Mouse (Mus musculus) 3134 (cell line): ENCODE results near the gene Sds.

ENCODE experiments used
- DNase-seq: peaks from one replicate; pipeline ENCODE4 v3.0.0-alpha.2; 2011; ENCODE audit warnings: low spot score; ENCODE audit not compliant: insufficient read length; ENCODE audit errors: extremely low read depth

The Sds gene

DNA sequence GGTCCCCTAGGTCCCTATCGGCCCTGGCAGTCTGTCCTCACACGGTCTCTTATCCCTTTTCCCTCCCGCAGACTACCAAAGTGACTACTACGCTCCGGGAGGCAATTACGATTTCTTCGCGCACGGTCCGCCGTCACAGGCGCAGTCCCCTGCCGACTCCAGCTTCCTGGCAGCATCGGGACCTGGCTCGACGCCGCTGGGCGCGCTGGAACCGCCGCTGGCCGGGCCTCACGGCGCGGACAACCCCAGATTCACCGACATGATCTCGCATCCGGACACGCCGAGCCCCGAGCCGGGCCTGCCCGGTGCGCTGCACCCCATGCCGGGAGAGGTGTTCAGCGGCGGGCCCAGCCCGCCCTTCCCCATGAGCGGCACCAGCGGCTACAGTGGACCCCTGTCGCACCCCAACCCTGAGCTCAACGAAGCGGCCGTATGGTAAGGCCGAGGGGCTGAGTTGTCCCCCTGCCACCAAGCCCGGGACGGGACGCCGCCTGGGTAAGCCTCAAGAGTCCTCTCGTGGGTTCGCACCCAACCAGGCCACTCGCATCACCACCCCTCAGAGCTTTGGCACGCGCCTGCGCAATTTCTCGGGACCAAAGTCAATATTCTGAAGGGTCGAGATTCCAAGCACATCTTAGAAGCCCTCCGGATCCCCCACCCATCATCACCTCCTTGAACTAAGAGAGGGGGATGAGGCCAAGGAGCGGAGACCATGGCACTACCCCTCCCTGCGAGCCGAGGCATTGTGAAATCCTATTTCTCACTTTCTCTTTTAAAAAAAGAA lies 36.2 kb upstream of the Sds start:
- DNase-seq, result no peak

DNA sequence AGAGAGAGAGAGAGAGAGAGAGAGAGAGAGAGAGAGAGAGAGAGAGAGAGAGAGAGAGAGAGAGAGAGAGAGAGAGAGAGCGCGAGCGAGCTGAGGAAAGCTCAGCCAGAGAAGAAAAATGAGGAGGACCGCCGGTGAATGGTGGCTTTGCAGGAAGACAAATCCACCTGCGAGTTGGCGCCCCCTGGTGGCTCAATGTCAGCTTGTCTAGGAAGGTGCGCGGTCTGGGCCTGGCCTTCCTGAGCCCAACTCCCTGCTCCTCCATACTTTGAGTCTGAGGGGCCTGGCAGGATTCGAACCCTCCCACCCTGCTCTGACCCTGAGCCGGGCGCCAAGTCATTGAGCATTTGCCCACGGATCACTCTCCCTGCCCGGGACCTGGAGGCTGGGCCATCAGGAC lies 35.6 kb upstream of the Sds start:
- peak; percentile 56 for DNase-seq

DNA sequence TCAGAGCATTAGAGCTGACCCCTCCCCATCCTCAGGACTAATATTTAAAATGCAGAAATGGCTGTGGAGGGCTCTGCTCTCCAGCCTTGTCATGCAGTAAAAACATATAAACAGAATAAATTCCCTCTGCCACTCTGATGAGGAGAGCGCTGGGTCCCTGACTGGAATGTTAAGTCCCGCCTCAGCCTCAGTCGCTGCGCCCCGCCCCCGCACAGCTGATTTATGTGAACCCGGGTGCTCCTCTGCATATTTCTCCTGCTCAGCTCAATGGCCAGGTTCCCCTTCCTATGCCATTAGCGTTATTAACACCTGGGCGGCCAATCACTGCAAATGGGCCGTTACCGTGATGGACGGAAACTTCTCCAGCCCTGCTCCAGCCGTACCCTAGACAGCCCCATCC lies 29.0 kb upstream of the Sds start:
- no peak for DNase-seq

GRCm38 (mm10) chr5:120454756-120455337 lies 21.5 kb upstream of the Sds start:
- no peak for DNase-seq

GRCm38 (mm10) chr5:120456253-120456652 lies 20.1 kb upstream of the Sds start:
- DNase-seq, result no peak

DNA sequence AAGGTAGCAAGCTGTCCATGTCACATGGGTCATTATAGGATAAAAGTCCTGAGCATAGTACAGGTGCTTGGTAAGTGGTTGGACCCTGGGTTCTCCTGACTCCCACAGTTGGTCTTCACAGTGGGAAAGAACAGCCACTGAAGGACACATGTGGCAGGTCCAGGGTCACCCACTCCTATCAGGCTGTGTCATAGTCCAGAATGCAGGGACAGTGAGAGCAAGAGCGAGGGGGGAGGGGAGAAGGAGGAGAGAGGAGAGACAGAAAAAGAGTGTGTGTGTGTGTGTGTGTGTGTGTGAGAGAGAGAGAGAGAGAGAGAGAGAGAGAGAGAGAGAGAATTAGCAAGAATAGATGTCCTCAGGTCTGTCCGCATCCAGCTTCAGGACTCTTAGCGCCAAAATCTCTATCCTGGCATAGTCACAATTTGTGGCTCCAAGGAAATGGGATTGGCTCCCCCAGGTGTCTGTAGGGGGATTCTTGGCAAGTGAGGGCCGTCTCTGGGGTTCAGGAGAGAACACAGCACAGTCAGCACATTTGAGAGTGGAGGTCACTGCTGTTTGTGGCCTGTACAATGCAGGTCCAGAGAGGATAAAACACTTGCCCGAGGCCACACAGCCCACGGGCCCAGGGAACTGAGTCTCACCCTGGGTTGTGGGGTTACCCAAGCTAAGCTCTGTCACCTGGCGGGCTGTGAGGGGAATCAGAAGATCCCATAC lies 19.3 kb upstream of the Sds start:
- no peak for DNase-seq

- peak; percentile 44 for DNase-seq
These were observed 18.7 kb upstream of the Sds start for GRCm38 (mm10) chr5:120457628-120458027.

- no peak for DNase-seq
These were observed 17.2 kb upstream of the Sds start for GRCm38 (mm10) chr5:120459133-120459532.

- no peak for DNase-seq
These were observed 14.4 kb upstream of the Sds start for GRCm38 (mm10) chr5:120461902-120462301.

DNA sequence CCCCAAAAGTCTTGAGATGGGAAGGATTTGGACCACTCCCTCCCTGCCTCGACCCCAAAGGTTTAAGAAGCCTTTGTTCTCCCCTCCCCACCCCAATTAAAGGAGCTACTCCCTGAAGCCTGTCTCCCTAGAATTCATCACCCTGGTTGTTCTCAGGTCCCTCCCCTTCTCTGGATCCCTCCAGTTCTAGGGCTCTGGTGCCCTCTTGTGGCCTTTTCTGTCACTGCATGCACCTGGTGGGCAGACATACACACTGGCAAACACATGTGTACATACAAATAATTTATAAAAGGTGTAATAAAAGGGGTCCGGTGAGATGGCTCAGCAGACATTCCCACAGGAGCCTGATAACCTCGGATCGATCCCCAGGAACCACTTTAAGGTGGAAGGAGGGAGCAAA lies 12.0 kb upstream of the Sds start:
- DNase-seq, result no peak

GRCm38 (mm10) chr5:120465062-120465461 lies 11.3 kb upstream of the Sds start:
- no peak for DNase-seq

GRCm38 (mm10) chr5:120465860-120466259 lies 10.5 kb upstream of the Sds start:
- no peak for DNase-seq

- DNase-seq, result peak; percentile 33
These were observed 9.3 kb upstream of the Sds start for GRCm38 (mm10) chr5:120467026-120467425.

DNA sequence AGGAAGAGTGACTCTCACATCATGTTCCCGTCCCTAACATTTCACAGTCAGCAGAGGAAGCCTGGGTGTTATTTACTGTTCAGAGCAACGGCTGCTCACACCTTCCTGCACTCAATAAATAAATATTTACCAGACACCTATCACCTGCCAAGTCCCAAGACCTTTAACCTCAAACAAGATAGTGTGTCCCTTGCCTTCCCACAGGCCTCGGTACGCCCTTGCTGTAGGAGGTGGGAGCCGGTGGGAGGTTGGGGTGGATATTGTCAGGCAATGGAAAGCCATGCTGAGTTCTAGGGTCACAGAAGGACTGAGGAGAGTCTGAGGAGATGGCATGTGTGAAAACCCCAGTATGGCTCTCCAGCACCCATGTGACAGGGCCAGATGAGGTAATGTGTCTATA lies 8.0 kb upstream of the Sds start:
- DNase-seq, result no peak

DNA sequence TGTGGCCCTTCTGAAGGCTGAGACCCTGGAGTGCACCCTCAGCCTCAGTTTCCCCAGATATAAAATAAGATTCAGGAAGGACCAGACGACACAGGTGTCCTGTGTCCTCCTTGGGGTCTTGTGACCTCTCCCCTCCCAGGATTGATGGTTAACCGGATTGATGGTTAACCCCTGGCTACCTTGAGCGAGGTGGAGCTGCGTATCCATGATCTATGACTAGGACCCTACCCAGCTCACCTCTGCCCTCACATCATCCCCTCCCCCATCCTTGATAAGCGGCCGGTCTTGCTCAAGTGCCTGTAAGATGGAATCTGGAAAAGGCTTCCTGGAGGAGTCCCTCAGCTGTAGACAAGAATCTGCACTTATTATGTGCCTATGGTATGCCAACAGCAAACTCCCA lies 7.5 kb upstream of the Sds start:
- no peak for DNase-seq

DNA sequence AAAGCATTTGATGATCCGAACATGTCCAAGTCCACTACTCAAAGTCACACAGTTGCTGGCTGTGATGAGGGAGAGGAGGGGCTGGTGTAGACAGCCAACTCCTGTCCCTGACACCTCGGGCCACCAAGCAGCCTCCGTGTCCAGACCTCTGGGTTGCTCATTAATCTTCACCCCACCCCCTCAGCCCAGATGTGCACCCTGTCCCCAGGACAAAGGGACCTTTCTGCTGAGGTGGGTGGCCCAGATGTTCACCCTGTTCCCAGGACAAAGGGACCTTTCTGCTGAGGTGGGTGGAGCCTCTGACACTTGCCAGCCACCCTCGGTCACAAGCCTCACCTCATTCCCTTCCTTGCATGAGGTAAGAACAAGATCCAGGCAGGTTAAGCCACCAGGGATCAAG lies 4.8 kb upstream of the Sds start:
- no peak for DNase-seq

DNA sequence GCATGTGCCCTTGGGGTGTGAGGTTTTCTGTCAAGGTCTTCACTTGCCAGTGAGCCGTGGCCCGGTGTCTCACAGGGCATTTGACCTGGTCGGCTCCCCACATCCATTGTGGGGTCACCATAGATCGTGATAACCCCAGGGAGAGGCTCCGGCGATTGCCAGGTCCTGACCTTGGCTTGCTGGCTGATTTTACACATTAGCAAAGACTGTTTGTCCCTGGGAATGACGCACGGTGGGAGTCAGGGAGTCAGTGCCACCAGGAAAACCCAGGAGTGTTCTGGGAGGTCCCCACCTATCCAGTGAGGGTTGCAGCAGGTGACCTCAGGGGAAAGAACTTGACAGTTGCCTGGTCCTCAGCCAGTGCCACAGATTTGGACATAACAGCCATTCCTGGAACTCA lies 3.6 kb upstream of the Sds start, which contains the start of gene Sdsl:
Gene Sdsl, minus strand, starts transcription at position 41 of the 400 bp plus-strand sequence.
- no peak for DNase-seq

DNA sequence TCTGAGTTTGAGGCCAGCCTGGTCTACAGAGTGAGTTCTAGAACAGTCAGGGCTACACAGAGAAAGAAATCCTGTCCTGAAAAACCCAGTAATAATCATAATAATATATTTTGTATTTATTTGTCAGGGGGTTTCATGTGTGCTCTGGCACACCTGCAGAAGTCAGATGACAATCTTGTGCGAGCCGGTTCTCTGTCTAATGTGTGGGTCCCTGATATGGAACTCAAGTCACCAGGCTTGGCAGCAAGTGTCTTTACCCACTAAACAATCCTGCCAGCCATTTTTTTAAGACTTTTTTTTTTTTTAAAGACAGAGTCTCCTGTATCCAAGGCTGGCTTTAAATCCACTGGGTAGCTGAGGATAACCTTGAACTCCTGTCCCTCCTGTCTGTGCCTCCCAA lies 3.0 kb upstream of the Sds start:
- no peak for DNase-seq

DNA sequence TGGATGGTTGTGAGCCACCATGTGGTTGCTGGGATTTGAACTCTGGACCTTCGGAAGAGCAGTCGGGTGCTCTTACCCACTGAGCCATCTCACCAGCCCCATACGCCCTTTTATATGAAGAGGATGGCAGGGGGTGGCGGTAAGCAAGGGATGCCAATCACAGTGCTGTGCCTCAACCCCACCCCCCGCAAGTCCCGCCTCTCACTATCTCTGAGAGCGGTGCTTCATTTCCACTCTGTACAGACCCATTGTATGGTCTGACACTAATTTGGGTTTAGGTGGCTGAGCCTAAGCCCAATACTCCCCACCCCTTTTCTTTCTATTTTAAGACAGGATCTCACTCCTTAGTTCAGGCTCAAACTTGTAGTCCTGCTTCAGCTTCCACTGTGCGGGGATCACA lies 465 bp upstream of the Sds start:
- DNase-seq, result no peak

- DNase-seq, result no peak
These were observed 1.7 kb downstream of the Sds start for GRCm38 (mm10) chr5:120477993-120478392.

- no peak for DNase-seq
These were observed 3.2 kb downstream of the Sds start for GRCm38 (mm10) chr5:120479538-120479937.

DNA sequence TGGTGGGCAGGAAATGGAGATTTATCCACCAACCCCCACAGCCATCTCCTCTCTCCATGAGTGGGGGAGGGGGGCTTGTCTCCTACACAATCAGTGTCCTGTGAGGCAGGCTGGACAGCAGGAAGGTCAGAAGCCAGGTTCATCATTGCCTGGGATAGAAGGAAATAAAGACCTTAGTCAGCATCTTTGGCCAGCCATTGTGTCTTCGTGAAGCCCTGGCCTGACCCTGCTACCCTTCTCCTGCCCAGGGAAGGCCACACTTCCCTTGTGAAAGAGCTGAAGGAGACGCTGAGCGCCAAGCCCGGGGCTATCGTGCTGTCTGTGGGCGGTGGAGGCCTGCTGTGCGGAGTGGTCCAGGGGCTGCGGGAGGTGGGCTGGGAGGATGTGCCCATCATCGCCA lies 4.9 kb downstream of the Sds start:
- no peak for DNase-seq
